Mouse (Mus musculus): ENCODE measurements around the gene Pex13. TPM values are rescaled to one million over a fixed set of nuclear protein-coding genes. Genes with fewer than 3 reads are reported as not detected.

Gene Pex13
- 4.2 and 6.5 TPM in 2 replicates for polyA plus RNA-seq (2012; rRNA removed)

GRCm38 (mm10) chr11:23665798-23666501, at the start of gene Pex13:
Pex13 (minus strand) TSS chr11:23665959.

DNA sequence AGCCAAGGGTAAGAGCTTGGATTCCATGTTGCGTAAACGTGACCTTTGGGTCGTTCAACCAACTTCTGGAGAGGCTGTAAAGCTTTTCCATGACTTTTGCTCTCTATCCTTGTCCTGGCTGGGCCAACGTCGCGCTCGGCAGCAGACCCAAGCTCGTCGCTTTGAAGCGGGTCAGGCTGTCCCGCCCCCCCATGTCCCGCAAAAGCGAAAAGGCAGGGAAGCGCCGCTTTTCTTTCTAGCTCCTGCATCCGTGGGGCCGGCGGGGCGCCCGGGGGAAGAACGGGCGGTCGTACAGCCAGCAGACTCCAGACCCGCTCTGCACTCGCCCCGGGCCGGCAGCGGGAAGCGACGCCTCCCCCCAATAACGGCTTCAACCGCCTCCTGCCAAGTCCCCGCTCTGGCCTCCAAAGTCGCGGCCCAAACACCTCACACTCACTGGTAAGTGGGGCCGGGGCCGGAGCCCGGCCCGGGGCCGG, 410 bp downstream of the Pex13 start, which contains the start of gene Pus10:
Pus10 (plus strand) TSS at position 364 of the 476 bp plus-strand sequence.

DNA sequence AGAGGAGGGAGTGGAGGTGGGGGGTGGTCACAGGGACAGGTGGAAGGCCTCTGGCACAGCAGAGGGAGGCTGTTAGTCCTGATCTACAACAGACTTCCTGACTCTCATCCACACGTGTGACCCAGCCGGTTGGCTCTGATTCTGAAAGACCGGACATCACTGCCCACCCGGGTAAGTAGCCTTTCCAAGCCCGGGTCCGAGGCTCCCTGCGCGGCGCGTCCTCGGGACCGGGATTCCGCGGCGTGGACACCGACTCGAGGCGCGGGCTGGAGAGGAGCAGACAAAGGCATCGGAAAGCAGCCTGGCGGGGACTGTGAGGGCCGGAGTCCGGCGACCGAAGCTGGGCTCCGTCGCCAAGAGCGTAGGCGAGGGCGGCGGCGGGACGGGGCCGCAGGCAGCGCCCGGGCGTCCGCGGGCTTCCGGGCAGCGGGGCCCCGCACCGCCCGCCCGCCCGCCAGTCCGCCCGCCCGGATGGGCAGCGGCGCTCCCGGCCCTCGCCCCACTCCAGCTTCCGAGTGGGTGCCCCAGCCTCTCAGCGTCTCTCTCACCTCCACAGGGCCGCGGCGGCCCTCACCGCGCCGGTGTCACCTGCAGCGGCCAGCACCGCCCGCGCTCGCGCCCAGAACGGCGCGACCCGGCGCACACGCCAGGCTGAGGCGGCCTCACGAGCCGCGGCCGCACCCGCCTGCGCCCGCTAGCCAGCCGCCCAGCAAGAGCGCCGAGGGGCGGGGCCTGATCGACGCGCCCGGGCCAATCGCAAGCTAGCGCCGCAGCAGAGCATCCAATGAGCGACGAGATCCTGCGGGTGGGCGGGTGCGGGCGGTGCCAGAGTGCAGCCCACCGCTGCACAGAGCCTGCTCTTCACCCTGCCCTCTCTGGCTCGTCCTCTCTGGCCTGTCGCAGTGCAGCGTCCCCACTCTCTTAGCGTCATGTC, 32.5 kb downstream of the Pex13 start, which contains the start of gene 0610010F05Rik:
0610010F05Rik (minus strand) TSS at position 695 of the 934 bp plus-strand sequence.

Other genes starting within 250 kb of the Pex13 start
- gene Ahsa2, start 167.9 kb downstream of the Pex13 start, polyA plus RNA-seq (2012; rRNA removed): 1.2 and 1.4 TPM in 2 replicates
- not detected in 2 replicates for gene 1700093K21Rik, start 144.8 kb downstream of the Pex13 start, polyA plus RNA-seq (2012; rRNA removed)
- 0.19 and 0.22 TPM in 2 replicates for gene 0610010F05Rik, start 32.3 kb downstream of the Pex13 start, polyA plus RNA-seq (2012; rRNA removed)
- 0.16 and 1.1 TPM in 2 replicates for gene Pus10, start 285 bp downstream of the Pex13 start, polyA plus RNA-seq (2012; rRNA removed)
- 0.31 and 0.41 TPM in 2 replicates for gene Rel, start 105.0 kb upstream of the Pex13 start, polyA plus RNA-seq (2012; rRNA removed)
- gene Papolg, start 229.3 kb upstream of the Pex13 start, polyA plus RNA-seq (2012; rRNA removed): 0.54 and 1.3 TPM in 2 replicates